Mouse (Mus musculus): ENCODE data around the gene Fam222b. TPM values are rescaled to one million over a fixed set of nuclear protein-coding genes. Genes with fewer than 3 reads are reported as not detected.

The Fam222b gene
- total and polyA plus RNA-seq, 2 experiments from 2014 or later, result 10.8 to 11.1 TPM

DNA sequence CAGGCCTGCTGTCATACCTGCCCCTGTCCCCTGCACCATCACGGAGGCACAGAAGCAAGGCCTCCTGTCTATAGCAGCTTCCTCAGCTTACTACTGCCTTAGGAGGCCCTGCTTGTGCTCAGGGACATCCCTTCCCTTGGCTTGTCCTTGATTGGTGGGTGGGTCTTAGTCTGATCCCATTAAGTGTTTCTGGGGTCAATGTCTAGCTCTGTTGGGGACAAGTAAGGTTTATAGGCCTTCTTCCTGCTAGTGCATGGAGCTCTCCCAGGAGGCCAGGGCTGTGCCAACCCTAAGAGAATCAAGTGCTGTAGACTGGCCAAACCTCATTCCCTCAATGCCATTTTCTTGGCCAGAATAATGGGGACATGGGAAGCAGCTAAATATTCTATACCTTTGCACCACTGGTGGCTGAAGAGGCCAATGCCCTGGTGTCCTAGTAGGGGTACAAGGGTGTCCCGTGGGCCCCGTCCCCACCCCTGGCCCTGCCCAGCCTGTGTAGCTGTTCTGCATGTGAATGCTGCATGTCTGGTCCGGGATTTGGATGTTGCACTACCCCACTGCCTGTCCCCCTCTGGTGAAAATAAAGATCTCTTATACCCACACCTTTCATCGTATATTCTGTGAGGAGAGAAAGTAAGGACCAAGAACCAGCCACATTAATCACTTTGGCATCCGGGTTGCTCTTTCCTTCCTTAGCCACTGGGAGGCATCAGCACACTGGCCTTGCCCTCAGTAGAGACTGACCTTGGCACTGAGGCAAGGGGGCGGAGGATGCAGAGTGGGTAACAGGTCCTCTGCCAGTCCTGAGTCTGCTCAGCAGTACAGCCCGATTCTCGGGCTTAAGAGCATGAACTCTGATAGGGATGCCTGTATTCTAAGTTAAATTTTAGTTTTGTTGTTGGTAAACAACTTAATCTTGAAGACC, 34.4 kb upstream of the Fam222b start:
- Histone ChIP-seq H3K9me3 (replicated peaks; ENCODE audit: control insufficient read depth, low read length) (no peaks in the 10 kb centered on the region), H3K27ac (ENCODE audit: low read depth) (no peak overlapping the region), H3K4me2 (ENCODE audit: low read depth, low read length) (no peak overlapping the region), H3K27me3 (ENCODE audit: control insufficient read depth, insufficient read depth, low read length) (no peaks in the 10 kb centered on the region), H3K4me3 (ENCODE audit: low read depth, low read length) (no peak overlapping the region), H3K9ac (replicated peaks; ENCODE audit: low read depth, low read length) (no peak overlapping the region), H3K36me3 (replicated peaks; ENCODE audit: control insufficient read depth, insufficient read depth, low read length) (peaks cover 43% of the 10 kb centered on the region), H3K4me1 (ENCODE audit: control insufficient read depth, insufficient read depth) (no peaks in the 10 kb centered on the region)
- TF ChIP-seq CTCF (IDR thresholded peaks at IDR 0.05; ENCODE audit: low read depth) (peak; percentile 98), EP300 (IDR thresholded peaks at IDR 0.05; ENCODE audit: low read depth) (no peak)
- DNase-seq (ENCODE audit: low spot score), result peak; percentile 88
- peak; percentile 94 for ATAC-seq (ENCODE audit: insufficient read depth, low read depth)
- WGBS, result 40% methylated on average over 9 of the region's 9 CpGs

DNA sequence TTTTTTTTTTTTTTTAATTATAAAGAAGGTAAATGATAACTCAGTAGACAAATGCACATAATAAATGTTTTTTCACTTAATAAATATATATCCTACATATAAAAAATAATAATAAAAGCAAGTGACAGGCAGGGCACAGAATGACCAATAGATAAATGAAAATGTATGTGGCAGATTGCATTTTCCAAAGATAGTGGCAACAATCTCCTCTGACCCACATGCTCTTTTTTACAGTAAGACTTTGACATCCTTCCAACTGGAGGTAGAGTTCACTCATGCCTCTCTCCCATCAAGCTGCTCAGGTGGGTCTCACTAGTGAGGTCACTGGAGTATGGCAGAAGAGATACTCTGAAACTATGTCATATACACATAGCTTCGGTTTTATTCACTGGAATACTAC, 31.9 kb upstream of the Fam222b start:
- no peaks in the 10 kb centered on the region for H3K27me3 ChIP-seq (ENCODE audit: control insufficient read depth, insufficient read depth, low read length)
- WGBS, result 72% methylated on average over 1 of the region's 1 CpGs
- no peak overlapping the region for H3K9ac ChIP-seq (replicated peaks; ENCODE audit: low read depth, low read length)
- ATAC-seq (ENCODE audit: insufficient read depth, low read depth), result no peak
- no peaks in the 10 kb centered on the region for H3K9me3 ChIP-seq (replicated peaks; ENCODE audit: control insufficient read depth, low read length)
- DNase-seq (ENCODE audit: low spot score), result no peak
- H3K27ac ChIP-seq (ENCODE audit: low read depth), result no peak overlapping the region
- H3K4me1 ChIP-seq (ENCODE audit: control insufficient read depth, insufficient read depth), result no peaks in the 10 kb centered on the region
- H3K36me3 ChIP-seq (replicated peaks; ENCODE audit: control insufficient read depth, insufficient read depth, low read length), result peaks cover 20% of the 10 kb centered on the region
- no peak overlapping the region for H3K4me3 ChIP-seq (ENCODE audit: low read depth, low read length)
- no peak overlapping the region for H3K4me2 ChIP-seq (ENCODE audit: low read depth, low read length)
- TF ChIP-seq EP300 (IDR thresholded peaks at IDR 0.05; ENCODE audit: low read depth) (no peak), CTCF (IDR thresholded peaks at IDR 0.05; ENCODE audit: low read depth) (no peak)

DNA sequence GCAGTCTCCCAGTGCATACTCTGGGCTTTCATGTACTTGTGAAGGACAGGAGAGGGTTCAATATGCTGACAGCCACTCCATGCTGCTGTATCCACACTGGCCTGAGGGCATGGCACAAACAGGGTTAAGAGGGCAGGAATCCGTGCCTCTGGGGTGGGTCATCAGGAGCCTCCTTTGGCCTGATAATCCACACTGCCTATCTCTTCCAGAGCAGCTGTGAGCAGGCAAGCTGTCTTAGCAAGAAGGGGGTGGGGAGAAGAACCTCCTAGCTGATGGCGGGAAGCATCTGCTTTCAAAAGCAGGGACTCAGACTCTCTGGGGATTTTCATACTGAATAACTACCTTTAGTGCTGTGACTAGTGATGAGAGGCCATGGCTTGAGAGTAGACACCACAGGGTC, 28.6 kb upstream of the Fam222b start:
- DNase-seq (ENCODE audit: low spot score) (no peak), ATAC-seq (ENCODE audit: insufficient read depth, low read depth) (no peak)
- no peaks in the 10 kb centered on the region for H3K36me3 ChIP-seq (replicated peaks; ENCODE audit: control insufficient read depth, insufficient read depth, low read length)
- H3K27me3 ChIP-seq (ENCODE audit: control insufficient read depth, insufficient read depth, low read length), result no peaks in the 10 kb centered on the region
- 33% methylated on average over 2 of the region's 2 CpGs for WGBS
- H3K4me1 ChIP-seq (ENCODE audit: control insufficient read depth, insufficient read depth), result no peaks in the 10 kb centered on the region
- no peak overlapping the region for H3K4me2 ChIP-seq (ENCODE audit: low read depth, low read length)
- H3K9me3 ChIP-seq (replicated peaks; ENCODE audit: control insufficient read depth, low read length), result no peaks in the 10 kb centered on the region
- H3K27ac ChIP-seq (ENCODE audit: low read depth), result no peak overlapping the region
- TF ChIP-seq CTCF (IDR thresholded peaks at IDR 0.05; ENCODE audit: low read depth) (no peak), EP300 (IDR thresholded peaks at IDR 0.05; ENCODE audit: low read depth) (no peak)
- no peak overlapping the region for H3K9ac ChIP-seq (replicated peaks; ENCODE audit: low read depth, low read length)
- no peak overlapping the region for H3K4me3 ChIP-seq (ENCODE audit: low read depth, low read length)

DNA sequence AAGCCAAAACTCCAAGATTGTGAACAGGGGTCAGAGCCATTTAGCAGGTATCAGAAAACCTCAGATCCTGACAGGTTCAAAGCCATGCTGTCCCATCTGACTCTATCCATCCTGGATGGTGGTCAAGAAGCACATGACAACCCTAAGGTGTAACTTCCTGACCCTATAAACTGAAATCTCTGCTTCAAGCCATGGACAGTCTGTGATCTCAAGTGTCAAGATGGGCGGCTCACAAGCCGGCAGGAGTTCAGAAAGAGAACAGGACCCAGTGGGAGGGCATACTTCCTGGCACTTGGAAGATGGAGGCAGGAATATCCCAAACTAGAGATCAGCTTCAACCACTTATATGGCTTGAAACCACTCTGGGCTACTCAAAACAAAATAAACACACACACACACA, 27.8 kb upstream of the Fam222b start:
- Histone ChIP-seq H3K4me3 (ENCODE audit: low read depth, low read length) (no peak overlapping the region), H3K4me2 (ENCODE audit: low read depth, low read length) (no peak overlapping the region), H3K27me3 (ENCODE audit: control insufficient read depth, insufficient read depth, low read length) (no peaks in the 10 kb centered on the region), H3K4me1 (ENCODE audit: control insufficient read depth, insufficient read depth) (no peaks in the 10 kb centered on the region), H3K27ac (ENCODE audit: low read depth) (no peak overlapping the region), H3K9me3 (replicated peaks; ENCODE audit: control insufficient read depth, low read length) (no peaks in the 10 kb centered on the region), H3K36me3 (replicated peaks; ENCODE audit: control insufficient read depth, insufficient read depth, low read length) (no peaks in the 10 kb centered on the region), H3K9ac (replicated peaks; ENCODE audit: low read depth, low read length) (no peak overlapping the region)
- DNase-seq (ENCODE audit: low spot score) (no peak), ATAC-seq (ENCODE audit: insufficient read depth, low read depth) (no peak)
- TF ChIP-seq CTCF (IDR thresholded peaks at IDR 0.05; ENCODE audit: low read depth), result no peak
- TF ChIP-seq EP300 (IDR thresholded peaks at IDR 0.05; ENCODE audit: low read depth), result no peak
- WGBS, result 60% methylated on average over 2 of the region's 2 CpGs

DNA sequence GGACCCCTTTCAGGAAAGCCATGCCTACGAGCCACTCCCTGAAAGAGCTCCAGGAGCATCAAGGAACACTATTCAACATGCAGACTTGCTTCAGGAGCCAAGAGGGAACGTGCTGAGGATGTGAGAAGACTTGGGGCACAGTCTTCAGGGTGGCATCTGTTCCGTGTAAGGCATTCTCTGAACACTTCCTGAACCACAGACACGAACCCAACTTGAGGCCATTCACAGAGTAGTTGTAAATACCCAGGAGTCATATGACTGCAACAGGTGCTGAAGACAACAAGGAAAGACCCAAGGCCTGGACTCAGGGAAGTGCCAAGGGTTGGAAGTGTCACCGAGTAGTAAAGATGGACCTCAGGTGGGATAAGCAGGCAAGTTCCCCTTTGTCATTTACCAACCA, 26.9 kb upstream of the Fam222b start:
- no peaks in the 10 kb centered on the region for H3K4me1 ChIP-seq (ENCODE audit: control insufficient read depth, insufficient read depth)
- H3K9ac ChIP-seq (replicated peaks; ENCODE audit: low read depth, low read length), result no peak overlapping the region
- TF ChIP-seq CTCF (IDR thresholded peaks at IDR 0.05; ENCODE audit: low read depth), result no peak
- no peak for TF ChIP-seq EP300 (IDR thresholded peaks at IDR 0.05; ENCODE audit: low read depth)
- H3K4me3 ChIP-seq (ENCODE audit: low read depth, low read length), result no peak overlapping the region
- H3K27ac ChIP-seq (ENCODE audit: low read depth), result no peak overlapping the region
- no peaks in the 10 kb centered on the region for H3K36me3 ChIP-seq (replicated peaks; ENCODE audit: control insufficient read depth, insufficient read depth, low read length)
- DNase-seq (ENCODE audit: low spot score) (no peak), ATAC-seq (ENCODE audit: insufficient read depth, low read depth) (no peak)
- no peaks in the 10 kb centered on the region for H3K9me3 ChIP-seq (replicated peaks; ENCODE audit: control insufficient read depth, low read length)
- 72% methylated on average over 5 of the region's 5 CpGs for WGBS
- no peaks in the 10 kb centered on the region for H3K27me3 ChIP-seq (ENCODE audit: control insufficient read depth, insufficient read depth, low read length)
- H3K4me2 ChIP-seq (ENCODE audit: low read depth, low read length), result no peak overlapping the region
